Mouse (Mus musculus) common myeloid progenitor, adult 5-6 weeks (primary cell): ENCODE measurements around the gene Dnajc5. TPM values are rescaled to one million over a fixed set of nuclear protein-coding genes. Genes with fewer than 3 reads are reported as not detected.
A peak's percentile ranks its signal among the peaks of the same experiment; 100 is the strongest.

Experiments used
- ATAC-seq: replicated peaks from 2 replicates; pipeline ENCODE4 v1.8.0; 2016; ENCODE audit warnings: low read depth, mild to moderate bottlenecking, moderate TSS enrichment, inconsistent platforms; ENCODE audit not compliant: poor library complexity, severe bottlenecking
- total RNA-seq: library from RNA; stranded (forward); fragments of 200-1000, 187-1606 nt; gene quantifications from 2 replicates; pipeline ENCODE4 v1.2.3, GENCODE M21; 2017

Gene Dnajc5
- total RNA-seq, 1 experiment from 2014 or later, result 30.1 TPM

- no peak for ATAC-seq
Observed at GRCm38 (mm10) chr2:181584411-181584942, 64.2 kb downstream of the Dnajc5 start, which contains the start of gene Uckl1. Gene Uckl1 (minus strand): TSS chr2:181584892.

- no peak for ATAC-seq
Observed at GRCm38 (mm10) chr2:181585506-181585905, 65.2 kb downstream of the Dnajc5 start.

GRCm38 (mm10) chr2:181586124-181586523 is 65.8 kb downstream of the Dnajc5 start:
- no peak for ATAC-seq

GRCm38 (mm10) chr2:181587796-181588195 is 67.5 kb downstream of the Dnajc5 start:
- ATAC-seq, result no peak

- no peak for ATAC-seq
Observed at GRCm38 (mm10) chr2:181588229-181588780, 68.0 kb downstream of the Dnajc5 start.

- no peak for ATAC-seq
Observed at GRCm38 (mm10) chr2:181589011-181589731, 68.9 kb downstream of the Dnajc5 start.

GRCm38 (mm10) chr2:181589732-181590105 is 69.4 kb downstream of the Dnajc5 start:
- ATAC-seq, result no peak

- ATAC-seq, result no peak
Observed at GRCm38 (mm10) chr2:181590471-181590870, 70.2 kb downstream of the Dnajc5 start.

- ATAC-seq, result peak; percentile 13; the same call in 1 of the 2 replicates
Observed at GRCm38 (mm10) chr2:181591528-181592085, 71.3 kb downstream of the Dnajc5 start, which contains the start of gene Prpf6. Gene Prpf6 (plus strand): TSS chr2:181591868.

GRCm38 (mm10) chr2:181592231-181593041 is 72.2 kb downstream of the Dnajc5 start, which contains the start of gene Zfp512b:
Gene Zfp512b (minus strand): TSS chr2:181592803.
- ATAC-seq, result peak; percentile 23

- ATAC-seq, result peak; percentile 42
Observed at GRCm38 (mm10) chr2:181593042-181593421, 72.7 kb downstream of the Dnajc5 start.

- ATAC-seq, result no peak
Observed at GRCm38 (mm10) chr2:181593937-181594336, 73.7 kb downstream of the Dnajc5 start.

GRCm38 (mm10) chr2:181594946-181595696 is 74.8 kb downstream of the Dnajc5 start:
- no peak for ATAC-seq

GRCm38 (mm10) chr2:181596221-181596960 is 76.1 kb downstream of the Dnajc5 start:
- no peak for ATAC-seq

- peak; percentile 37 for ATAC-seq
Observed at GRCm38 (mm10) chr2:181597378-181598061, 77.2 kb downstream of the Dnajc5 start.

GRCm38 (mm10) chr2:181598454-181599351 is 78.4 kb downstream of the Dnajc5 start, which contains the start of gene Samd10:
Gene Samd10 (minus strand): TSS chr2:181599212.
- peak; percentile 34 for ATAC-seq

GRCm38 (mm10) chr2:181600226-181600758 is 80.0 kb downstream of the Dnajc5 start:
- ATAC-seq, result no peak
